Mouse (Mus musculus): ENCODE data around the gene Htra3. TPM values are rescaled to one million over a fixed set of nuclear protein-coding genes. Genes with fewer than 3 reads are reported as not detected.

The Htra3 gene
- polyA plus RNA-seq, 1 experiment from 2014 or later, result 18.1 TPM

DNA sequence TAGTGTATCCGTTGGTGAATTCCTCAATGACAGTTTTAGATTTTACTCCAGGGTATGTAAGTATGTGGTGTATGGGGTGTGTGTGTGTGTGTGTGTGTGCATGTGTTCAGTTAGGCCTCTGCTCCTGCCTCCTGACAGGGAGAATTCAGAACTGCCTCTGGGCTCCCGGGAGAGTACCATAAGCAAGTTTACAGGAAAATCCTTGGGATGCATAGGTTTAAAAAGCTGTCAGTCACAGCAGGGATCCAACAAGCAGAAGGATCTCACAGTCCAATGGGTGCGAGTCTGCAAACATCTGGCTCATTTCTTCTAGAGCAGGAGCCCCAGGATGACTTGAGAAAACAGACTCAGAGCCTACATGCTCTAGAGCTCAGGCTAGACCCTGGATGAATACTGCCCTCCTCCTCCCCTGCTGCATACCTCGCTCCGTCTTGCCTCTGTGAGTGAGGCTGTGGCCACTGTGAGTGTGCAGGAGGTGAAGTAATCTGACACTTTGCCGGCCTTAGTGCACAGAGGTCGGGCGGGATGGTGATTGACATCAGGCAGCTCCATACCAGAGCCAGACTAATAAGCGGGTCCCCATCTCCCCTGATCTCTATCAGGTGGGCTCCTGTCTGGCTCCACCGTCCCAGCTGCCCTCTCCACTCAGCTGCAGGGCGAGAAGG, 9.7 kb downstream of the Htra3 start:
- ATAC-seq (ENCODE audit: low FRiP score) (no peak), DNase-seq (ENCODE audit: low spot score) (no peak)
- Histone ChIP-seq H3K27me3 (ENCODE audit: control insufficient read depth, insufficient read depth, low read length) (no peaks in the 10 kb centered on the region), H3K9me3 (ENCODE audit: control insufficient read depth, low read length) (no peaks in the 10 kb centered on the region), H3K27ac (no peak overlapping the region), H3K4me3 (replicated peaks; ENCODE audit: low read length) (no peak overlapping the region), H3K36me3 (replicated peaks; ENCODE audit: control insufficient read depth, insufficient read depth) (no peaks in the 10 kb centered on the region), H3K4me1 (replicated peaks; ENCODE audit: control insufficient read depth, insufficient read depth, low read length) (peaks cover 10% of the 10 kb centered on the region; the same call in 1 of the 2 replicates), H3K9ac (no peak overlapping the region), H3K4me2 (replicated peaks) (no peak overlapping the region)
- WGBS, result 41% methylated on average over 11 of the region's 11 CpGs

DNA sequence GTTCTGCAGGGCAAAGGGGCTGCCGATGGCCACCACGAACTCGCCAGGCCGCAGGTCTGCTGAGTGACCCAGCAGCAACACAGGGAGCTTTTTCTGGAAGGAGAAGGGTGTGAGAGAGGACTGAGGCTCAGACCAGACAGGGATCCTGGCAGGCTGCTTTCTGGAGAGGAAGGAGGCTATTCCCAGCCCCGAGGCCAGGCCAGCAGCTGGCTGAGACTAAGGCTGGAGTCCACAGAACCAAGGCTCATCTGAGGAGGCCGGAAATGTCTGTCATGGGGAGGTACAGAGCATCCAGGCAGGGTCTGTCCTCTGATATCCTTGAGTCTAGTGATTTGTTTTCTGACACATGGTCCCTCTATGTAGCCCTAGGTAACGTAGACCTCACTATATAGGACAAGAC, 13.4 kb downstream of the Htra3 start:
- no peak overlapping the region for H3K4me2 ChIP-seq (replicated peaks)
- WGBS, result 90% methylated on average over 7 of the region's 7 CpGs
- H3K27ac ChIP-seq, result no peak overlapping the region
- no peaks in the 10 kb centered on the region for H3K27me3 ChIP-seq (ENCODE audit: control insufficient read depth, insufficient read depth, low read length)
- DNase-seq (ENCODE audit: low spot score) (no peak), ATAC-seq (ENCODE audit: low FRiP score) (no peak)
- H3K9ac ChIP-seq, result no peak overlapping the region
- no peaks in the 10 kb centered on the region for H3K36me3 ChIP-seq (replicated peaks; ENCODE audit: control insufficient read depth, insufficient read depth)
- 0 out of 2 replicates have a peak, but pooled peaks cover 3% of the 10 kb centered on the region for H3K4me1 ChIP-seq (replicated peaks; ENCODE audit: control insufficient read depth, insufficient read depth, low read length)
- no peak overlapping the region for H3K4me3 ChIP-seq (replicated peaks; ENCODE audit: low read length)
- no peaks in the 10 kb centered on the region for H3K9me3 ChIP-seq (ENCODE audit: control insufficient read depth, low read length)

DNA sequence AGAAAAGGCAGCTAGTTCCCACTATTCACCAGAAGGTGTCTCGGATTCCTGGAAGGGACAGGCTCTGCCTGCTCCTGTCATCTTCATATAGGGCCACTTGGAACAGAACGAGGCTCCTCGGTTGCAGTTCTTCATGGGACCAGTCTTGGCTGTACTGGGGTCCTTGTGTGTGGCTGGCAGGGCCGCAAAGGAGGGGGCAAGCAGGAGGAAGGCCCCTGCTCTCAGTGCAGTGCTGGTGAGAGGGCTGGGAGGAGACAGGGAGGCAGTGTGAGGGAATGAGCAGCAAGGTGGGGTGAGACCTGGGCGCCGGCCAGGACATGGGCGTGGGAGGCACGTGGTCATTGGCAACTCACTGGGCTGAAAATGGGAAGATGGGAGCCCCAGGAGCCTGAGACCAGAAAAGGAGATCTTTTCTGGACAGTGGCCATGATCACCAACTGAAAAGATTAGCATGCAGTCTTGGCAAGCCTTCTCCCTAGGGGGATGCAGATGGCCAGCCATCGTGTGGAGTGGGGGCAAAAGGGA, 17.5 kb downstream of the Htra3 start:
- 78% methylated on average over 9 of the region's 9 CpGs for WGBS
- ATAC-seq (ENCODE audit: low FRiP score) (no peak), DNase-seq (ENCODE audit: low spot score) (no peak)
- Histone ChIP-seq H3K27me3 (ENCODE audit: control insufficient read depth, insufficient read depth, low read length) (no peaks in the 10 kb centered on the region), H3K4me2 (replicated peaks) (no peak overlapping the region), H3K36me3 (replicated peaks; ENCODE audit: control insufficient read depth, insufficient read depth) (no peaks in the 10 kb centered on the region), H3K27ac (no peak overlapping the region), H3K4me1 (replicated peaks; ENCODE audit: control insufficient read depth, insufficient read depth, low read length) (no peaks in the 10 kb centered on the region), H3K9me3 (ENCODE audit: control insufficient read depth, low read length) (no peaks in the 10 kb centered on the region), H3K9ac (no peak overlapping the region), H3K4me3 (replicated peaks; ENCODE audit: low read length) (no peak overlapping the region)

DNA sequence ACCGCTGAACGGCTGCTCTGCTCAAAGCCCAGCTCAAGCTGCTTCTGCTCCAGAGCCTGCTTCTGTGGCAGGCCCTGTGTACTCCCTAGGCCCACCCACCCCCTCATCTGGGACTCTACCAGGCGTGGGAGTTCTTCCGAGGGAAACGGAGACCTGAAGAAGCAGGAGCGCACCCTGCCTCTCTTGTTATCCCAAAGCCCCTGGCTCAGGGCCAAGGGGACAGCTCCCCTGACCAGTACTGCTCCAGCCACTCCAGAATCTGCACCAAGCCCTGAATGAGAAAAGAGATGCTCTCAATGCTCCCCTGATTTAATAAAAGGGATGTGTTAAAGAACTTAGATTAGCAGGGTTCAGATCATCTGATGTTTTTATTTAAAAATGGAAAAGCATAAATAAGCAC, 18.4 kb downstream of the Htra3 start:
- WGBS, result 84% methylated on average over 6 of the region's 6 CpGs
- ATAC-seq (ENCODE audit: low FRiP score), result no peak
- H3K36me3 ChIP-seq (replicated peaks; ENCODE audit: control insufficient read depth, insufficient read depth), result no peaks in the 10 kb centered on the region
- H3K4me3 ChIP-seq (replicated peaks; ENCODE audit: low read length), result no peak overlapping the region
- H3K9me3 ChIP-seq (ENCODE audit: control insufficient read depth, low read length), result no peaks in the 10 kb centered on the region
- H3K4me1 ChIP-seq (replicated peaks; ENCODE audit: control insufficient read depth, insufficient read depth, low read length), result no peaks in the 10 kb centered on the region
- H3K4me2 ChIP-seq (replicated peaks), result no peak overlapping the region
- DNase-seq (ENCODE audit: low spot score), result no peak
- H3K27ac ChIP-seq, result no peak overlapping the region
- H3K27me3 ChIP-seq (ENCODE audit: control insufficient read depth, insufficient read depth, low read length), result no peaks in the 10 kb centered on the region
- H3K9ac ChIP-seq, result no peak overlapping the region

DNA sequence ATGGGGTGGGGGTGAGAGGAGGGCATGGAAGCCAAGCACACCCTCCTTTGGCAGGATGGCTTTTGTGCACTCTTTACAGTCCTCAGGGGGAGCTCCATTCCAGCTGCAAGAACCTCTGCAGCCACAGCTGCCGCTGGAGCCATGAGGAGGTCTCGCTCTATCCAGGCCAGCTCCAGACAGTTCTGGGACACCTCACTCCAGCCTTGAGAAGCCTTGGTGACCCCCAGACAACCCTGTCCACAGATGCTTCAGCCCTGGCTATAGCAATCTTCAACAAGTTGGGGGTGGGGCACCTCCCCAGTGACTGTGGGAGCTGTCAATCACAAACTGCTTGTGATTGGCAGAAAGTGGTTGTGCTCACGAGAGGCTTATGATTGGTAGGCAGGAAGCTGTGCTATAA, 20.1 kb downstream of the Htra3 start:
- no peak for DNase-seq (ENCODE audit: low spot score)
- no peaks in the 10 kb centered on the region for H3K4me1 ChIP-seq (replicated peaks; ENCODE audit: control insufficient read depth, insufficient read depth, low read length)
- ATAC-seq (ENCODE audit: low FRiP score), result no peak

DNA sequence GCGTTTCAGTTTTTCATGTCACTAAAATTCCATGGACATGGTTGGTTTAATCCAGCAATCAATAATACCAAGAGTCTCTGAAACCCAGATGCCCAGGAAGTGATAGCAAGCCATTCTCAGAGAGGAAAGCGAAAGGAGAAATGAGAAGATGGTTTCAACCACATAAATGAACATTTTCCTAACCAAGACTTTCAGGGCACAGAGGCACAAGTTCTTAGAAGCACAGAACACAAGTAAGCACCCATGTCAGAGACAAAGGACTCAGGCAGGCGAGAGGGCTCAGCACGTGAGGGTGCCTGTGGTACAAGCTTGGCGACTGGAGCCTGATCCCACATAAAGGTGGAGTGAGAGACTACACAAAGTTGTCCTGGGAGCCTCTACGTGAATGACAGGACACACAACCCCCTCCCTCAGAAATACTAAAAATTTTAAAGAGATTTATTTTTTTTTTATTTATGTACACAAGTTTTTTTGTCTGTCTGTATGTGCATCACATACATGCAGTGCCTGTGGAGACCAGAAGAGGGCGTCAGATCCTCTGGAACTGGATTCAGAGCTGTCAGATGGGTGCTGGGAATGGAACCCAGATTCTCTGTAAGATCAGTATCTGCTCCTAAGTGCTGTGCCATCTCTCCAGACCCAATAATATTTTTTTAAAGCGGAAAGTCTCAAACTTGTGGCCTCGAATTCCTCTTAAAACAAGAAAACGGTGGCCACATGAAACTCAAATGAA, 23.7 kb downstream of the Htra3 start:
- 89% methylated on average over 10 of the region's 10 CpGs for WGBS
- DNase-seq (ENCODE audit: low spot score), result no peak
- Histone ChIP-seq H3K27me3 (ENCODE audit: control insufficient read depth, insufficient read depth, low read length) (no peaks in the 10 kb centered on the region), H3K36me3 (replicated peaks; ENCODE audit: control insufficient read depth, insufficient read depth) (no peaks in the 10 kb centered on the region), H3K27ac (no peak overlapping the region), H3K4me2 (replicated peaks) (no peak overlapping the region), H3K9ac (no peak overlapping the region), H3K4me3 (replicated peaks; ENCODE audit: low read length) (no peak overlapping the region), H3K9me3 (ENCODE audit: control insufficient read depth, low read length) (no peaks in the 10 kb centered on the region), H3K4me1 (replicated peaks; ENCODE audit: control insufficient read depth, insufficient read depth, low read length) (no peaks in the 10 kb centered on the region)
- ATAC-seq (ENCODE audit: low FRiP score), result no peak

More for the DNA sequence above, 20.1 kb downstream of the Htra3 start:
- 64% methylated on average over 3 of the region's 3 CpGs for WGBS
- Histone ChIP-seq H3K4me3 (replicated peaks; ENCODE audit: low read length) (no peak overlapping the region), H3K27me3 (ENCODE audit: control insufficient read depth, insufficient read depth, low read length) (no peaks in the 10 kb centered on the region), H3K36me3 (replicated peaks; ENCODE audit: control insufficient read depth, insufficient read depth) (no peaks in the 10 kb centered on the region), H3K9me3 (ENCODE audit: control insufficient read depth, low read length) (no peaks in the 10 kb centered on the region), H3K4me2 (replicated peaks) (no peak overlapping the region), H3K27ac (no peak overlapping the region), H3K9ac (no peak overlapping the region)

DNA sequence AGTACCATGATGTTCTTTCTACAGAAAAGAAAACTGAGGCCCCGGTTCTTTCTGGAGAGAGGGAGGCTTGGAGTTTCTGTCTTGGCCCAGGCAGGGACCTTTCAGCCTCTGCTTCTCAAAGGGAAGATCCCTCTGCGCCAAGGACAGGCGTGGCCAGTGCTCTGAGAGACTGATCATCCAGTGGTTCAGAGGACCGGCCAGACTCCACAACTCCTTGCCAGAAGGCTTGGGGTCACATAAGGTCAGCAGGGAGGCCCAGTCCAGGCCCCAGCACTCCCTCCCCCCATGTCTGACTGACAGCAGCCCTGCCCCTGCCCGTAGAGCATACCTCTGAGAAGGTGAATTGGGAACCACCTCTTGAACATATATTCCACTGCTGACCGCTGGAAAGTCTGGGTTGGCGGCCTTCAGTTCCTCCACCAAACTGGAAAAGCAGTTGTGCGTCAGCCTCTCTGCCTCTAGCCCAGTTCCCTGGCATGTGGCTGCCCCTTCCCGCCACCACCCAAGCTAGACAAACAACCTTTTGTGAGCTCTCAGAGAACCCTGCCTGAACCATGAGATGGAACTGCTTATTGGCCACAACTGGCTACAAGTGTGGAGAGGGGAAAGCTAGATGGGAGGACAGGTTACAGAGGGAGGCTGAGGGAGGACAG, 25.7 kb downstream of the Htra3 start:
- no peak for DNase-seq (ENCODE audit: low spot score)
- 72% methylated on average over 9 of the region's 9 CpGs for WGBS
- no peaks in the 10 kb centered on the region for H3K27me3 ChIP-seq (ENCODE audit: control insufficient read depth, insufficient read depth, low read length)
- H3K4me1 ChIP-seq (replicated peaks; ENCODE audit: control insufficient read depth, insufficient read depth, low read length), result no peaks in the 10 kb centered on the region
- H3K4me3 ChIP-seq (replicated peaks; ENCODE audit: low read length), result no peak overlapping the region
- no peak overlapping the region for H3K4me2 ChIP-seq (replicated peaks)
- H3K9me3 ChIP-seq (ENCODE audit: control insufficient read depth, low read length), result no peaks in the 10 kb centered on the region
- no peak overlapping the region for H3K27ac ChIP-seq
- no peak overlapping the region for H3K9ac ChIP-seq
- no peak for ATAC-seq (ENCODE audit: low FRiP score)
- H3K36me3 ChIP-seq (replicated peaks; ENCODE audit: control insufficient read depth, insufficient read depth), result no peaks in the 10 kb centered on the region

DNA sequence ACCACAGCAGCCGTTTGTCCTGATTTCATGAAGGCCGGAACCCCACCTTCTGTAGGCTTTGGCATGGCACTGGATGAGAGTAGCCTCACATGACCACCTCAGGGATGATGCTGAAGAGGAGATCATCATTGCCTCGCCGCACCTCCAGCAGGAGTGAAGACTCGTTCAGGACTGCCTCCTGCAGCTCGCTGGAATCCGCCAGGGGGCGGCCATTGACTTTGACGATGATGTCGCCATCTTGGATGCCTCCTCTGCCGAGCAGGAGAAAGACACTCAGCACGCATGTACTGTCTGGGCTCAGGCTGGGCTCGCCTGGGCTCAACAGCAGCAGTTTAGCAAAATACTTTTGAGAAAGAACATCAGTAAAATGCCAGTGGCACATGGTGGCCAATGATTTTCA, 26.7 kb downstream of the Htra3 start:
- ATAC-seq (ENCODE audit: low FRiP score), result no peak
- H3K9me3 ChIP-seq (ENCODE audit: control insufficient read depth, low read length), result no peaks in the 10 kb centered on the region
- WGBS, result 88% methylated on average over 13 of the region's 13 CpGs
- no peaks in the 10 kb centered on the region for H3K4me1 ChIP-seq (replicated peaks; ENCODE audit: control insufficient read depth, insufficient read depth, low read length)
- no peak overlapping the region for H3K9ac ChIP-seq
- DNase-seq (ENCODE audit: low spot score), result no peak
- no peaks in the 10 kb centered on the region for H3K27me3 ChIP-seq (ENCODE audit: control insufficient read depth, insufficient read depth, low read length)
- no peaks in the 10 kb centered on the region for H3K36me3 ChIP-seq (replicated peaks; ENCODE audit: control insufficient read depth, insufficient read depth)
- H3K27ac ChIP-seq, result no peak overlapping the region
- H3K4me3 ChIP-seq (replicated peaks; ENCODE audit: low read length), result no peak overlapping the region
- H3K4me2 ChIP-seq (replicated peaks), result no peak overlapping the region

DNA sequence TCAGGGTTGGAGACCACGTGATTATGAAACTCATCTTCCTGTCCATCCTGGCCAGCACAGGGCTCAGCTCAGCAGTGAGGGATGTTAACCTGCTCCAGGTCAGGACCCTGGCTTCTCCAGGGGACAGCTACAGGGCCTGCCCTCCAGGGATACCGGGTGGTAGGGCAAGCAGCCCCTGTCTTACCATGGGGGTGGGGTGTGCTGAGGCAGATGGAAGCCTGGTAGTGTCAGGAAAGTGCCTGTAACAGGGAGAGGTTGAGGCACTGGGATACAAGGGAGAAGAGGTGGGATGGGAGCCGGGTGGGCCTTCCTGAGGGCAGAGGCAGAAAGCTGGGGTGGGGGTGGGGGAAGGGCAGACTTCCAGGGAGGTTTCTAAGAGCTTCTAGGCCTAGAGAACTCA, 27.3 kb downstream of the Htra3 start:
- no peak overlapping the region for H3K4me2 ChIP-seq (replicated peaks)
- H3K4me3 ChIP-seq (replicated peaks; ENCODE audit: low read length), result no peak overlapping the region
- H3K36me3 ChIP-seq (replicated peaks; ENCODE audit: control insufficient read depth, insufficient read depth), result no peaks in the 10 kb centered on the region
- no peak overlapping the region for H3K27ac ChIP-seq
- H3K27me3 ChIP-seq (ENCODE audit: control insufficient read depth, insufficient read depth, low read length), result no peaks in the 10 kb centered on the region
- no peaks in the 10 kb centered on the region for H3K9me3 ChIP-seq (ENCODE audit: control insufficient read depth, low read length)
- no peak for DNase-seq (ENCODE audit: low spot score)
- no peak overlapping the region for H3K9ac ChIP-seq
- 79% methylated on average over 3 of the region's 3 CpGs for WGBS
- no peak for ATAC-seq (ENCODE audit: low FRiP score)
- no peaks in the 10 kb centered on the region for H3K4me1 ChIP-seq (replicated peaks; ENCODE audit: control insufficient read depth, insufficient read depth, low read length)

Measured in hindbrain, embryonic 14.5 days (tissue).